In genomic region chr3:123116903-123117302, GRCm38 (mm10) we compare ENCODE assay signal across 8 mouse cellular contexts.
DNase-seq lines count a peak whose midpoint lies in the region; ATAC-seq lines count a peak whose summit lies in the region.

No protein-coding gene starts in this region.

- H3K27me3 ChIP-seq in limb, embryonic 15.5 days: no peaks in the 10 kb centered on the region

- H3K9ac ChIP-seq in limb, embryonic 15.5 days: no peak overlapping the region

- 22% methylated on average over 16 of the region's 16 CpGs for WGBS in limb, embryonic 15.5 days

- no peaks in the 10 kb centered on the region for H3K36me3 ChIP-seq in limb, embryonic 15.5 days

- no peak for ATAC-seq in limb, embryonic 15.5 days (ENCODE audit: insufficient number of reproducible peaks, low FRiP score, low TSS enrichment, low read depth)
- ATAC-seq in inflammation-experienced regulatory T-cells, adult 6 months: no peak

- peak overlapping the region; percentile 24 for H3K4me3 ChIP-seq in limb, embryonic 15.5 days

- peak overlapping the region; percentile 41 for H3K4me2 ChIP-seq in limb, embryonic 15.5 days

- peak; percentile 95 for DNase-seq in heart, adult 11 months
- DNase-seq in heart, adult 8-10 months (ENCODE audit: low spot score): no peak
- peak; percentile 38 for DNase-seq in urinary bladder, postnatal 14 days (ENCODE audit: low spot score)
- DNase-seq in urinary bladder, adult 18-20 months (ENCODE audit: low spot score in 2 of 2): no peak
- DNase-seq in cerebellum, adult 11 months: no peak
- DNase-seq in adipocyte (ENCODE audit: low spot score): no peak

- H3K27ac ChIP-seq in limb, embryonic 15.5 days: peak overlapping the region; percentile 38; the same call in 1 of the 2 replicates

- peaks cover 12% of the 10 kb centered on the region; the same call in 1 of the 2 replicates for H3K4me1 ChIP-seq in limb, embryonic 15.5 days

- no peaks in the 10 kb centered on the region for H3K9me3 ChIP-seq in limb, embryonic 15.5 days

Comparison
In these comparisons a context has a peak if more than half of its experiments do, and no peak if none do; other contexts are left out.
1. DNase-seq: peak in heart, adult 11 months (single experiment) and urinary bladder, postnatal 14 days (single experiment); none in heart, adult 8-10 months (single experiment), urinary bladder, adult 18-20 months (0 of 2), cerebellum, adult 11 months (single experiment) and adipocyte (single experiment).